Mouse (Mus musculus) T-helper 2 cell (primary cell): ENCODE measurements around the gene Nrbp1.

ENCODE experiments used
- in situ Hi-C: fragments of 300-600 bp; cut with MboI, MseI; formaldehyde crosslinking; loops from one replicate; pipeline ENCODE4 v1.15.1; 2025; ENCODE audit warnings: high pct_unique_total_duplicates

Nrbp1 gene

GRCm38 (mm10) chr5:31257616-31258015 is 17.0 kb downstream of the Nrbp1 start:
- in situ Hi-C loops, result no loop called here

GRCm38 (mm10) chr5:31266101-31266500 is 25.4 kb downstream of the Nrbp1 start:
- in situ Hi-C loops, result no loop called here

GRCm38 (mm10) chr5:31267686-31268085 is 27.0 kb downstream of the Nrbp1 start:
- in situ Hi-C loops, result no loop called here

- in situ Hi-C loops, result no loop called here
These were observed 32.4 kb downstream of the Nrbp1 start for GRCm38 (mm10) chr5:31273018-31273417.

- in situ Hi-C loops, result no loop called here
These were observed 38.8 kb downstream of the Nrbp1 start for GRCm38 (mm10) chr5:31279245-31279988.

- in situ Hi-C loops, result no loop called here
These were observed 47.6 kb downstream of the Nrbp1 start for GRCm38 (mm10) chr5:31288225-31288624.

GRCm38 (mm10) chr5:31288655-31289054 is 48.0 kb downstream of the Nrbp1 start:
- in situ Hi-C loops, result no loop called here

- in situ Hi-C loops, result no loop called here
These were observed 49.1 kb downstream of the Nrbp1 start for GRCm38 (mm10) chr5:31289626-31290230.

GRCm38 (mm10) chr5:31290521-31291360 is 50.1 kb downstream of the Nrbp1 start, which contains the start of gene Ift172:
TSS of gene Ift172 (minus strand) at chr5:31291116.
- in situ Hi-C loops, result no loop called here

- in situ Hi-C loops, result no loop called here
These were observed 50.7 kb downstream of the Nrbp1 start for GRCm38 (mm10) chr5:31291361-31291688.

- in situ Hi-C loops, result no loop called here
These were observed 54.4 kb downstream of the Nrbp1 start for GRCm38 (mm10) chr5:31294964-31295605.

- in situ Hi-C loops, result no loop called here
These were observed 55.0 kb downstream of the Nrbp1 start, which contains the start of gene Fndc4 for GRCm38 (mm10) chr5:31295606-31296141. TSS of gene Fndc4 (minus strand) at chr5:31296080.

GRCm38 (mm10) chr5:31297047-31297757 is 56.5 kb downstream of the Nrbp1 start, which contains the start of gene Gckr:
TSS of gene Gckr (plus strand) at chr5:31297443.
- in situ Hi-C loops, result no loop called here

- in situ Hi-C loops, result no loop called here
These were observed 57.3 kb downstream of the Nrbp1 start for GRCm38 (mm10) chr5:31297981-31298380.

GRCm38 (mm10) chr5:31298486-31298885 is 57.8 kb downstream of the Nrbp1 start:
- in situ Hi-C loops, result no loop called here
